Mouse (Mus musculus): ENCODE results near the gene Tulp1.

DNA sequence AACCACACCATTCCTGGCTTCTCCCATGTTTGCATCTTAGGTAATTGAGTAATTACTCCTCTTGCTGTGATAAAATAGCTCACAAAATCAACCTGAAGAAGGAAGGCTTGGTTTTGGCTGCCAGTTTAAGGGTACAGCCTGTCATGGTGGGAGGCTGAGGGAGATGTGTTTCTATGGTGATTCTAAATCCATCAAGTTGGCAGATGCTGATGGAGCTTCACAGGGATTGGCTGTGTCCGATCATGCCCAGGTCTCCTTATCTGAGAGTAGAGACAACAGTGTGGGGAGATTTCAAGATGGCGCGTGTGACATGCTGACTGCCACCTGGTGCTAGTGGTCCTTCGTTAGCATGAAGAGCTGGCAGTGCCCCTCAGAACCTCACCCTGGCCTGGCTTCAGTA, 43.3 kb downstream of the Tulp1 start:
- TF ChIP-seq CTCF (IDR thresholded peaks at IDR 0.05; ENCODE audit: low read depth, low read length) (no peak), POLR2A (IDR thresholded peaks at IDR 0.05; ENCODE audit: borderline replicate concordance, low read depth, low read length) (no peak)

All from bone marrow macrophage, adult 2 months (primary cell).